Mouse (Mus musculus) heart, embryonic 14.5 days (tissue): ENCODE measurements at regions not wholly inside any gene's neighbourhood (a gene's known extent, or its start where the extent isn't known, plus 50 kb on each side); places are given as distances from the start of the nearest gene placed in this dataset.

Source experiments
- ATAC-seq: fragments of 200-750 bp; cut with Nextera tagmentation; 2 replicates; pipeline ENCODE4 v1.8.0; 2017; ENCODE audit warnings: low read depth, moderate TSS enrichment; ENCODE audit not compliant: insufficient number of reproducible peaks, insufficient read depth, low FRiP score
- H3K27ac ChIP-seq, 2 experiments: fragments of 200-500 bp in 1 of 2; fragments of 300-500 bp in 1 of 2; sonication (generic) in 1 of 2; replicated peaks in 1 of 2; 2 replicates each; pipeline ENCODE4 v1.5.1; 2012 to 2014; ENCODE audit warnings: low read depth in 2 of 2, low read length in 2 of 2, control low read depth in 1 of 2, mild to moderate bottlenecking in 1 of 2, mixed read lengths in 1 of 2; ENCODE audit not compliant: control insufficient read depth in 1 of 2, insufficient read depth in 1 of 2
- H3K27me3 ChIP-seq: fragments of 300-500 bp; sonication (generic); 2 replicates; pipeline ENCODE4 v1.6.1; 2014; ENCODE audit warnings: mild to moderate bottlenecking, low read length, control low read depth; ENCODE audit not compliant: control insufficient read depth, insufficient read depth
- H3K36me3 ChIP-seq: fragments of 300-500 bp; sonication (generic); 2 replicates; pipeline ENCODE4 v1.6.1; 2014; ENCODE audit warnings: mild to moderate bottlenecking, control low read depth, low read length, mixed read lengths; ENCODE audit not compliant: control insufficient read depth, insufficient read depth
- H3K4me1 ChIP-seq, 2 experiments: fragments of 200-500 bp in 1 of 2; fragments of 300-500 bp in 1 of 2; sonication (generic) in 1 of 2; 2 replicates each; pipeline ENCODE4 v1.6.1; 2012 to 2014; ENCODE audit warnings: low read length in 2 of 2, control low read depth in 1 of 2, mixed read lengths in 1 of 2; ENCODE audit not compliant: control insufficient read depth in 2 of 2, insufficient read depth in 2 of 2
- H3K4me2 ChIP-seq: fragments of 300-500 bp; sonication (generic); 2 replicates; pipeline ENCODE4 v1.6.1; 2014; ENCODE audit warnings: mild to moderate bottlenecking, low read length
- H3K4me3 ChIP-seq, 2 experiments: fragments of 200-500 bp in 1 of 2; fragments of 300-500 bp in 1 of 2; sonication (generic) in 1 of 2; 2 replicates each; pipeline ENCODE4 v1.5.1; 2012 to 2014; ENCODE audit warnings: low read length in 2 of 2, mild to moderate bottlenecking in 2 of 2, control low read depth in 1 of 2, low read depth in 1 of 2, moderate library complexity in 1 of 2; ENCODE audit not compliant: control insufficient read depth in 1 of 2, insufficient read depth in 1 of 2
- H3K9ac ChIP-seq: fragments of 300-500 bp; sonication (generic); 2 replicates; pipeline ENCODE4 v1.6.1; 2014; ENCODE audit warnings: mild to moderate bottlenecking, low read length
- H3K9me3 ChIP-seq: fragments of 300-500 bp; sonication (generic); 2 replicates; pipeline ENCODE4 v1.6.1; 2016; ENCODE audit warnings: low read length, control low read depth; ENCODE audit not compliant: control insufficient read depth
- WGBS: fragments of 180-500 bp; shearing (Covaris S2); extraction: QIAGEN DNeasy Blood & Tissue Kit; methylation state at CpG from one replicate; pipeline ENCODE4 v1.1.7; 2014; 5-methylcytosine and 5-hydroxymethylcytosine counted together

GRCm38 (mm10) chr2:172770061-172770460 lies 170.1 kb downstream of the Bmp7 start:
- Histone ChIP-seq H3K4me2 (no peak overlapping the region), H3K36me3 (no peaks in the 10 kb centered on the region), H3K4me1 (no peaks in the 10 kb centered on the region; a peak in 1 of 4 replicates), H3K9me3 (no peaks in the 10 kb centered on the region), H3K27ac (no peak overlapping the region), H3K4me3 (no peak overlapping the region), H3K9ac (no peak overlapping the region), H3K27me3 (peaks cover 4% of the 10 kb centered on the region; the same call in 1 of the 2 replicates)
- no peak for ATAC-seq
- 61% methylated on average over 6 of the region's 6 CpGs for WGBS

GRCm38 (mm10) chr2:172770606-172771005 lies 169.5 kb downstream of the Bmp7 start:
- no peaks in the 10 kb centered on the region for H3K9me3 ChIP-seq
- 79% methylated on average over 14 of the region's 14 CpGs for WGBS
- ATAC-seq = no peak

GRCm38 (mm10) chr2:172773176-172773575 lies 166.9 kb downstream of the Bmp7 start:
- H3K4me3 ChIP-seq = no peak overlapping the region
- 0% methylated on average over 2 of the region's 2 CpGs for WGBS
- ATAC-seq = no peak

More at GRCm38 (mm10) chr2:172770606-172771005, 169.5 kb downstream of the Bmp7 start:
- no peak overlapping the region for H3K4me3 ChIP-seq
- H3K4me1 ChIP-seq = no peaks in the 10 kb centered on the region; a peak in 1 of 4 replicates
- H3K27me3 ChIP-seq = peaks cover 4% of the 10 kb centered on the region; the same call in 1 of the 2 replicates
- no peak overlapping the region for H3K4me2 ChIP-seq
- no peaks in the 10 kb centered on the region for H3K36me3 ChIP-seq
- H3K9ac ChIP-seq = no peak overlapping the region
- H3K27ac ChIP-seq = no peak overlapping the region

GRCm38 (mm10) chr2:172776485-172776884 lies 163.6 kb downstream of the Bmp7 start:
- H3K27me3 ChIP-seq = 0 out of 2 replicates have a peak, but pooled peaks cover 10% of the 10 kb centered on the region

More at GRCm38 (mm10) chr2:172773176-172773575, 166.9 kb downstream of the Bmp7 start:
- peaks cover 4% of the 10 kb centered on the region; the same call in 1 of the 2 replicates for H3K9me3 ChIP-seq
- no peak overlapping the region for H3K9ac ChIP-seq
- H3K4me1 ChIP-seq = no peaks in the 10 kb centered on the region; a peak in 1 of 4 replicates
- H3K4me2 ChIP-seq = no peak overlapping the region
- no peaks in the 10 kb centered on the region for H3K36me3 ChIP-seq
- no peak overlapping the region for H3K27ac ChIP-seq
- H3K27me3 ChIP-seq = peaks cover 4% of the 10 kb centered on the region; the same call in 1 of the 2 replicates

GRCm38 (mm10) chr2:172777774-172778173 lies 162.3 kb downstream of the Bmp7 start:
- Histone ChIP-seq H3K4me2 (no peak overlapping the region), H3K36me3 (no peaks in the 10 kb centered on the region), H3K9me3 (peaks cover 4% of the 10 kb centered on the region; the same call in 1 of the 2 replicates), H3K27ac (no peak overlapping the region), H3K27me3 (0 out of 2 replicates have a peak, but pooled peaks cover 10% of the 10 kb centered on the region), H3K4me3 (no peak overlapping the region), H3K4me1 (no peaks in the 10 kb centered on the region; a peak in 1 of 4 replicates), H3K9ac (no peak overlapping the region)
- WGBS = 74% methylated on average over 2 of the region's 2 CpGs
- no peak for ATAC-seq

More at GRCm38 (mm10) chr2:172776485-172776884, 163.6 kb downstream of the Bmp7 start:
- no peaks in the 10 kb centered on the region for H3K36me3 ChIP-seq
- H3K27ac ChIP-seq = no peak overlapping the region
- H3K9ac ChIP-seq = no peak overlapping the region
- WGBS = 75% methylated on average over 12 of the region's 12 CpGs
- ATAC-seq = no peak
- H3K4me1 ChIP-seq = no peaks in the 10 kb centered on the region; a peak in 1 of 4 replicates
- no peak overlapping the region for H3K4me3 ChIP-seq
- H3K4me2 ChIP-seq = no peak overlapping the region
- H3K9me3 ChIP-seq = peaks cover 4% of the 10 kb centered on the region; the same call in 1 of the 2 replicates

- Histone ChIP-seq H3K27me3 (0 out of 2 replicates have a peak, but pooled peaks cover 10% of the 10 kb centered on the region), H3K4me3 (no peak overlapping the region), H3K9ac (no peak overlapping the region), H3K4me2 (no peak overlapping the region), H3K36me3 (no peaks in the 10 kb centered on the region), H3K27ac (no peak overlapping the region), H3K4me1 (no peaks in the 10 kb centered on the region), H3K9me3 (peaks cover 13% of the 10 kb centered on the region; the same call in 1 of the 2 replicates)
- ATAC-seq = no peak
- 20% methylated on average over 5 of the region's 5 CpGs for WGBS
Measured at GRCm38 (mm10) chr2:172779096-172779495, 161.0 kb downstream of the Bmp7 start.

- peaks cover 0 to 5% of the 10 kb centered on the region in 2 experiments; a peak in 1 of 4 replicates for H3K4me1 ChIP-seq
- ATAC-seq = no peak
- H3K9ac ChIP-seq = no peak overlapping the region
Measured at GRCm38 (mm10) chr2:172782686-172783085, 157.4 kb downstream of the Bmp7 start.

GRCm38 (mm10) chr2:172786297-172786696 lies 153.8 kb downstream of the Bmp7 start:
- H3K4me2 ChIP-seq = no peak overlapping the region
- ATAC-seq = no peak
- no peak overlapping the region for H3K9ac ChIP-seq
- peaks cover 36% of the 10 kb centered on the region for H3K27me3 ChIP-seq
- no peaks in the 10 kb centered on the region for H3K36me3 ChIP-seq
- H3K27ac ChIP-seq = no peak overlapping the region
- no peak overlapping the region for H3K4me3 ChIP-seq
- H3K4me1 ChIP-seq = peaks cover 5 to 6% of the 10 kb centered on the region in 2 experiments; a peak in 2 of 4 replicates
- 14% methylated on average over 2 of the region's 2 CpGs for WGBS
- H3K9me3 ChIP-seq = 0 out of 2 replicates have a peak, but pooled peaks cover 9% of the 10 kb centered on the region

More at GRCm38 (mm10) chr2:172782686-172783085, 157.4 kb downstream of the Bmp7 start:
- H3K9me3 ChIP-seq = peaks cover 12% of the 10 kb centered on the region; the same call in 1 of the 2 replicates
- H3K36me3 ChIP-seq = no peaks in the 10 kb centered on the region
- no peak overlapping the region for H3K4me3 ChIP-seq
- no peak overlapping the region for H3K27ac ChIP-seq
- H3K27me3 ChIP-seq = peaks cover 25% of the 10 kb centered on the region
- 78% methylated on average over 10 of the region's 10 CpGs for WGBS
- no peak overlapping the region for H3K4me2 ChIP-seq
